Mouse (Mus musculus) kidney, embryonic 16.5 days (tissue): ENCODE data around the gene G6pc2. TPM values are rescaled to one million over a fixed set of nuclear protein-coding genes. Genes with fewer than 3 reads are reported as not detected.

Experiments
- ATAC-seq: fragments of 200-750 bp; cut with Nextera tagmentation; 2 replicates; pipeline ENCODE4 v1.8.0; 2017; ENCODE audit warnings: moderate TSS enrichment; ENCODE audit not compliant: low FRiP score, low TSS enrichment
- H3K27ac ChIP-seq: fragments of 300-500 bp; sonication (generic); 2 replicates; pipeline ENCODE4 v1.5.1; 2014; ENCODE audit warnings: low read length
- H3K27me3 ChIP-seq: fragments of 300-500 bp; sonication (generic); 2 replicates; pipeline ENCODE4 v1.6.1; 2014; ENCODE audit warnings: low read length, control low read depth, mixed read lengths; ENCODE audit not compliant: insufficient read depth
- H3K36me3 ChIP-seq: fragments of 300-500 bp; sonication (generic); 2 replicates; pipeline ENCODE4 v1.6.1; 2014; ENCODE audit warnings: low read length, control low read depth, mixed read lengths; ENCODE audit not compliant: insufficient read depth
- H3K4me1 ChIP-seq: fragments of 300-500 bp; sonication (generic); 2 replicates; pipeline ENCODE4 v1.6.1; 2014; ENCODE audit warnings: low read length, control low read depth, mixed read lengths; ENCODE audit not compliant: insufficient read depth
- H3K4me2 ChIP-seq: fragments of 300-500 bp; sonication (generic); replicated peaks from 2 replicates; pipeline ENCODE4 v1.6.1; 2014; ENCODE audit warnings: low read depth, low read length
- H3K4me3 ChIP-seq: fragments of 300-500 bp; sonication (generic); 2 replicates; pipeline ENCODE4 v1.5.1; 2014; ENCODE audit warnings: mild to moderate bottlenecking, low read length
- H3K9ac ChIP-seq: fragments of 300-500 bp; sonication (generic); replicated peaks from 2 replicates; pipeline ENCODE4 v1.6.1; 2014; ENCODE audit warnings: low read length
- H3K9me3 ChIP-seq: fragments of 300-500 bp; sonication (generic); 2 replicates; pipeline ENCODE4 v1.6.1; 2016; ENCODE audit warnings: low read length, control low read depth
- WGBS: fragments of 180-500 bp; shearing (Covaris S2); extraction: QIAGEN DNeasy Blood & Tissue Kit; methylation state at CpG from one replicate; pipeline ENCODE4 v1.1.7; 2014; 5-methylcytosine and 5-hydroxymethylcytosine counted together
- polyA plus RNA-seq: library from polyadenylated mRNA; unstranded; fragments of >200 nt; fragmentation: Nextera tagmentation; extraction: Ambion mirVana; gene quantifications from 2 replicates; pipeline ENCODE4 v1.2.1, GENCODE M21; 2015

G6pc2 gene
- polyA plus RNA-seq, 1 experiment from 2014 or later: 4.2 TPM

- no peak overlapping the region for H3K27ac ChIP-seq
- ATAC-seq: no peak
- H3K36me3 ChIP-seq: no peaks in the 10 kb centered on the region
- H3K9ac ChIP-seq: no peak overlapping the region
- WGBS: 65% methylated on average over 2 of the region's 2 CpGs
- H3K9me3 ChIP-seq: no peaks in the 10 kb centered on the region
- H3K4me1 ChIP-seq: 0 out of 2 replicates have a peak, but pooled peaks cover 2% of the 10 kb centered on the region
- no peak overlapping the region for H3K4me2 ChIP-seq
- no peak overlapping the region for H3K4me3 ChIP-seq
- no peaks in the 10 kb centered on the region for H3K27me3 ChIP-seq
These were observed 19.3 kb downstream of the G6pc2 start for GRCm38 (mm10) chr2:69230137-69230536.

DNA sequence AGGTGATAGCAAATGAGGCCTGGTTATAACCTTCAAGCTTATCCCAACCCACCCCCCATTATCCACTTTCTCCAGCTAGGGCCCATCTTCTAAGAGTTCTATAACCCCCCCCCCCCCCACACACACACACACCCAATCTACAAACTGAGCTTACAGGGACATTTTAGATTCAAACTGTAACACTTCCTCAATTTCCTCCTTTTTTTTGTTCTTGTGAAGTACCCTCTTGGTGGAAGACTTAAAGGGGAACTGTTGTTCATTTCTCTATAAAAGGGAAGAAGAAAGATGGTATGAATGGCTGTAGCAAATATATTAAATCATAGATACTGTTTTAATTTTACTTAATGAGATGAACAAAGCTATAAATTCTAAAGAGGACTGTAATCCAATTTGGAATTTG is 21.2 kb downstream of the G6pc2 start:
- H3K4me3 ChIP-seq: no peak overlapping the region
- no peak for ATAC-seq
- 0 out of 2 replicates have a peak, but pooled peaks cover 2% of the 10 kb centered on the region for H3K4me1 ChIP-seq
- H3K27ac ChIP-seq: no peak overlapping the region
- H3K9ac ChIP-seq: no peak overlapping the region
- H3K27me3 ChIP-seq: no peaks in the 10 kb centered on the region
- H3K4me2 ChIP-seq: no peak overlapping the region
- H3K9me3 ChIP-seq: no peaks in the 10 kb centered on the region
- H3K36me3 ChIP-seq: no peaks in the 10 kb centered on the region

DNA sequence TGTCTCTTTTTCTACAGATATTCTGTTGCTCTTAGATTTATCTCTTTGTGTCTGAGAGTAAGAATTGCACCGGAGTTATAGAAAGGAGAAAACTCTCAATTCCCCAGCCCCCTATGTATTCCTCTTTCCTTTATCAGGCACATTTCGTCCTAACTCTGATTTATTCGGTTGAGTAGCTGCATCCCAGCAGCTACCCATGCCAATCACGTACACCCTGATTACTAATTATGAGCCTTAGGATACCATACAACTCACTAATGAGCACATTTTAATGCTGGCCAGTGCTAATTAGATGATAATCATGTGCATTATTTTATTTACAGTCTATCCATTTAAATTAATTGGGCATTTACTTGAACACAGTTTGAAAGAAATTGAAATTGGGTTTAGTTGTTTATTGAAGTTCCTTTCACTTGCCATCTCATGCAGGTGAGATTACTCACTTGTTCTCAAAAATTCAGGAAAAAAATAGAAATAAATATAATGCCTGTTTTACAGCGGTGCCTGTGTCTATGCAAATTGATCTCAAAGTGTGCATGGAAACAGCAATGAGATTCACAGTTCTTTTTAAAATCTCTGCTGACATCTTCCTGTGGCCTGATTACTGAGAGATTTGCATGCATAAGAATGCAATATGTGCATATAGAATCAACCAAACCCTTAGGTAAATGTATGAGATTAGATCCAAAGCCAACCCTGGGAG is 24.3 kb downstream of the G6pc2 start:
- no peaks in the 10 kb centered on the region for H3K27me3 ChIP-seq
- no peak overlapping the region for H3K27ac ChIP-seq
- H3K36me3 ChIP-seq: no peaks in the 10 kb centered on the region
- 73% methylated on average over 5 of the region's 5 CpGs for WGBS
- H3K9me3 ChIP-seq: no peaks in the 10 kb centered on the region
- no peak for ATAC-seq
- no peak overlapping the region for H3K4me3 ChIP-seq
- peaks cover 7% of the 10 kb centered on the region; the same call in 1 of the 2 replicates for H3K4me1 ChIP-seq
- H3K9ac ChIP-seq: no peak overlapping the region
- H3K4me2 ChIP-seq: no peak overlapping the region

DNA sequence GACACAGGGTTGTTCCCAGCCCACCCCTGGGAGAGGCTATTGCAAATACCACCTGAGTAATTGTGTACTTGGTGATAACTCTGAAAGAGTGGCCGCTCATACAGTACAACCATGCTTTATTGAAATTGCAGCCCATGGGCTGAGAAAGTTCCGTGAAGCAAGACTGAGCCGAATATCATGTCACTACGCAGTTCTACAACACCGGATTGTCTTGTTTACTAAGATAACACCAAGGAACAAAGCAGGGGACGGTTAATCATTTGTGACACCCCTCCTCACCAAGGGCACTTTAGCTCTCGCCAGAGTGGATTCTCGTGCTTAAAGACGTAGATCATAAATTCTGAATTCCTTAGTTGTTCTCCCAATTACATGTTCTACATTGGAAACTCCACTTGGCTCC is 28.4 kb downstream of the G6pc2 start:
- no peak overlapping the region for H3K4me2 ChIP-seq
- WGBS: 19% methylated on average over 9 of the region's 9 CpGs

GRCm38 (mm10) chr2:69244924-69245323 is 34.1 kb downstream of the G6pc2 start:
- Histone ChIP-seq H3K9ac (no peak overlapping the region), H3K4me3 (no peak overlapping the region), H3K36me3 (no peaks in the 10 kb centered on the region), H3K27me3 (no peaks in the 10 kb centered on the region), H3K9me3 (no peaks in the 10 kb centered on the region), H3K27ac (no peak overlapping the region), H3K4me2 (no peak overlapping the region), H3K4me1 (peaks cover 5% of the 10 kb centered on the region; the same call in 1 of the 2 replicates)
- ATAC-seq: no peak; the same call in 1 of the 2 replicates
- WGBS: 24% methylated on average over 2 of the region's 2 CpGs

More for the DNA sequence above, 28.4 kb downstream of the G6pc2 start:
- Histone ChIP-seq H3K27me3 (no peaks in the 10 kb centered on the region), H3K27ac (no peak overlapping the region), H3K4me1 (peaks cover 5% of the 10 kb centered on the region; the same call in 1 of the 2 replicates), H3K9ac (no peak overlapping the region), H3K4me3 (no peak overlapping the region), H3K36me3 (no peaks in the 10 kb centered on the region), H3K9me3 (no peaks in the 10 kb centered on the region)
- peak; percentile 82 for ATAC-seq

- ATAC-seq: no peak
- WGBS: 88% methylated on average over 1 of the region's 1 CpGs
- Histone ChIP-seq H3K36me3 (no peaks in the 10 kb centered on the region), H3K4me1 (peaks cover 5% of the 10 kb centered on the region; the same call in 1 of the 2 replicates), H3K27ac (no peak overlapping the region), H3K9ac (no peak overlapping the region), H3K27me3 (no peaks in the 10 kb centered on the region), H3K4me2 (no peak overlapping the region), H3K4me3 (no peak overlapping the region), H3K9me3 (no peaks in the 10 kb centered on the region)
These were observed 36.2 kb downstream of the G6pc2 start for GRCm38 (mm10) chr2:69247081-69247480.

DNA sequence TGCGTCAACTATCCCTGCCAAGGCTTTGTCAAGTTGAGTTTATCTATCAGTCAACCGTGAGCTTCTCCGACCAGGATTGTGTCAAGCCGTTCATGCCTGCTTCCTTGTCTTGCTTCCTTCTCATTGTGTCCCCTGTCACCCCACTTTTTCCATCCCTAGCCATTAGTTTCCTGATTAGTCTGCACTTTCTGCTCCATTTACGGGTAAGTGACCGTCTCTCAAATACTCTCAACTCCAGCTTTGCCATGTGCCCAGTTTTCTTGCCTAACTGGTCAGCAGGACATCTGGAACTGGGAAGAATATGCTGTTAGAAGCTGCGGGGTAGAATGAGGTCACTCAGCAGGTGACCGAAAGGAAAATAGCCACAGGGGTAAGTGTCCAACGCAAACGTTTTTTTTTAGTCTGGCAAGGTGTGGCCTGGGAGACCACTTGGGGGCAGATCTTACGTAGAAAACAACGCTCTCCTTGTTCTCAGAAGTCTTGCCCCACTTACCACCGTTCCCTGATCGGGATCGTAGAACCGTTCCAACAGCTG is 37.4 kb downstream of the G6pc2 start:
- Histone ChIP-seq H3K4me3 (no peak overlapping the region), H3K27me3 (no peaks in the 10 kb centered on the region), H3K4me1 (peaks cover 5% of the 10 kb centered on the region; the same call in 1 of the 2 replicates), H3K9me3 (no peaks in the 10 kb centered on the region), H3K27ac (no peak overlapping the region), H3K9ac (no peak overlapping the region), H3K4me2 (no peak overlapping the region), H3K36me3 (no peaks in the 10 kb centered on the region)
- WGBS: 63% methylated on average over 16 of the region's 16 CpGs
- ATAC-seq: no peak

DNA sequence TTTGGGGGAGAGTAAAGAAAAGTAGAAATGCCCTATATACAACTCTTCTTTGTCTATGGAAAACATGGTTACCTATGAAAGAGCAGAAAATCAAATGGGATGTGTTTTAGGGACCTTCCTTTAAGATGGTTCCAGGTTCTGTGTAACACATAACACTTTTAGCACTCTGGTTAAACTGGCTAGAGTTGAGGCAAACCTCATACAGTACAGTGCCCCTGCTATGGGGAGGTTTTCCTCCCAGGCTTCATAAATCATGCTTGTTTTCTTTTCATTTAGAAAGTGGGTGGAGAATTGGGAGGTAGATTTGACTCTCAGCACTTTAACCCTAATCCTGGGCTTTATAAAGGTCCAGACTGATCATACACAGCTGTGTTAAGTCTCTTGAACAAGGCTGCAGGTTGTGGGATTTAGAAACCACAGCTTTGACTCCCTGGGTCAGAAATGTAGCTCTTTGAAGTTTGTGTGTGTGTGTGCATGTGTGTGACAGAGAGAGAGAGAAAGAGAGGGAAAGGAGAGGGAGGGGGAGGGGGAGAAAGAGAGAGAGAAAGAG is 53.3 kb downstream of the G6pc2 start:
- no peak overlapping the region for H3K4me2 ChIP-seq

GRCm38 (mm10) chr2:69275875-69276274 is 65.0 kb downstream of the G6pc2 start:
- H3K4me2 ChIP-seq: no peak overlapping the region
- no peak overlapping the region for H3K9ac ChIP-seq
- no peaks in the 10 kb centered on the region for H3K4me1 ChIP-seq
- ATAC-seq: peak; percentile 67; the same call in 1 of the 2 replicates
- no peak overlapping the region for H3K27ac ChIP-seq
- no peak overlapping the region for H3K4me3 ChIP-seq
- no peaks in the 10 kb centered on the region for H3K36me3 ChIP-seq
- WGBS: 3% methylated on average over 1 of the region's 1 CpGs
- H3K27me3 ChIP-seq: no peaks in the 10 kb centered on the region
- H3K9me3 ChIP-seq: no peaks in the 10 kb centered on the region

More for the DNA sequence above, 53.3 kb downstream of the G6pc2 start:
- Histone ChIP-seq H3K27ac (no peak overlapping the region), H3K27me3 (no peaks in the 10 kb centered on the region), H3K9me3 (no peaks in the 10 kb centered on the region), H3K4me1 (no peaks in the 10 kb centered on the region), H3K9ac (no peak overlapping the region), H3K4me3 (no peak overlapping the region), H3K36me3 (no peaks in the 10 kb centered on the region)
- ATAC-seq: peak; percentile 71
